Mouse (Mus musculus): ENCODE results near the gene Zc3h12b.

DNA sequence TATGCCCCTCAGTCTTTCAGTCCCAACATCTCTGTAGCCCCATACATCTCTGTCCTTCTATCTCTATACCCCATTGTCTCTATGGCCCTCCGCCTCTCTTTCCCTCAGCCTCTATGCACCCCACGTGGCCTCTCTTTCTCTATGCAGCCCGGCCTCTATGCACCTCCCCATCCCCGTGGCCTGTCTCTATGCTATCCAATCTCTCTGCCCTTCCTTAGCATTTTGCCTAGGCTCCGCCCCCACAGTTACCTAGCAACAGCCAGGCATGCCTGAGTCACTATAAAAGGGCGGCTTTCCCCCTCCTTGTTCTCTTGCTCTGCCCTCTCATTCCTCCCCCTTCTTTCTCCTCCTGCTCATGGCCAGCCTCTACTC lies 257.1 kb downstream of the Zc3h12b start:
- no peak for TF ChIP-seq POLR2A (IDR thresholded peaks at IDR 0.05; ENCODE audit: insufficient read depth, low read length)
- no peak for TF ChIP-seq CTCF (IDR thresholded peaks at IDR 0.05; ENCODE audit: low read depth, low read length)

All from ES-Bruce4 (cell line).